Mouse (Mus musculus) spleen, adult 2 months (tissue): ENCODE data around the gene Cenps.

Experiments
- CTCF ChIP-seq: fragments of 200-500 bp; IDR thresholded peaks from 2 replicates; pipeline ENCODE4 v1.5.1; 2011; ENCODE audit warnings: mild to moderate bottlenecking, inconsistent platforms; ENCODE audit not compliant: insufficient read depth, insufficient read length, insufficient replicate concordance; ENCODE audit errors: extremely low read depth
- POLR2A ChIP-seq: fragments of 200-500 bp; IDR thresholded peaks from 2 replicates; pipeline ENCODE4 v1.6.1; 2011; ENCODE audit warnings: low read depth, low read length, inconsistent platforms

GRCm38 (mm10) chr4:149149196-149149595 is 11.8 kb upstream of the Cenps start:
- no peak for TF ChIP-seq CTCF
- no peak for TF ChIP-seq POLR2A
